Mouse (Mus musculus): Measurements from ENCODE around the gene Pklr.
A peak's percentile ranks its signal among the peaks of the same experiment; 100 is the strongest.
"Not testable (repeated sequence)": the region's sequence is repeated elsewhere in the genome, so short reads cannot be mapped to it uniquely, and the experiment has no call there.

The Pklr gene

DNA sequence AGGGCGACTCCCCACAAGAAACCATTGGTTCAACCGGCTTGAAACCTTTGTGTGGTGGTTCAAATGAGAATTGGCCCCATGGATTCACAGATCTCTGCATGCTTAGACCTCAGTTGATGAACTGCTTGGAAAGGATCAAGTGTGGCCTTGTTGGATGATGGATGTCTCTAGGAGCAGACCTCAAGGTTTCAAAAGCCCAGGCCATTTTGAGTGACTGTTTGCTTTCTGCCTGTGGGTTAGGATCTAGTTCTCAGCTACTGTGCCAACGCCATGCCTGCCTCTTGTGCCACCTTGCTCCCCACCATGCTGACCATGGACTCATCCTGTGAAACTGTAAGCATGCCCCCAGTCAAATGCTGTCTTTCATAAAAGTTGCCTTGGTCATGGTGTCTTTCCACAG is 10.0 kb upstream of the Pklr start:
- DNase-seq, result no peak

DNA sequence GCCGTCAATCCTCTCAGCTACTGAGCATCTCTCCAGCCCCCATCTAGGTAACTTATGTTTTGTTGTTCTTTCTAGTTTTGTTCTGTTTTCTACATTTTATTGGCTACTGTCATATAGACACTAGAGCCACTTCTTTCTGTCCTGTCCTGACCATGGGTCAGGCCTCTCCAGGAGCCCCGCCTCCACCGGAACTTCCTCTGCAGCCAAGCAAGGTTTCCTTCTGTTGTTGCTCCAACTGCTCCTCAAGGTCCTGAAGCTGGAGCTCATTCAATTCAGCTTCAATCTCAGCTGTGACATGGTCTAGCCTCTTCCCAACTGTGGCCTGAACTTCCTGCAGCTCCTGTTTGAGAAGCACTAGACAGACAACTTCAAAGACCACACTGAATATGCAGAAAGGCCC is 6.0 kb upstream of the Pklr start:
- DNase-seq, result no peak

DNA sequence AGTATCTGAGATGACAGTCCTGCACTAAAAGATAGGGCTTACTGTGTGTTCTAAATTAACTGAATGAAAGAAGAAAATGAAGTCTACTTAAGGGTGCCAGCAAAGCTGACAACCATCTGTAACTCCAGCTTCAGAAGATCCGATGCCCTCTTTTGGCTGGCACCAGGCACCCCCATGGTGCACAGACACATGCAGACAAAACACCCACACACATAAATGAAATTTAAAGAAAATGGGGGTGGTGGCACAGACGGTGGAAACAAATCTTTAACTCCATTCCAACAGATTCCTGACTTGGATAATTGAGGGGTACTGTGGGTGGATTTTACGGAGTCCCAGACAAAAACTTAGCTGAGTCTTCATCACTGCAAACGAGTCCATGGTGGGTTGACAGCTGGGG is 4.1 kb upstream of the Pklr start:
- no peak for DNase-seq

DNA sequence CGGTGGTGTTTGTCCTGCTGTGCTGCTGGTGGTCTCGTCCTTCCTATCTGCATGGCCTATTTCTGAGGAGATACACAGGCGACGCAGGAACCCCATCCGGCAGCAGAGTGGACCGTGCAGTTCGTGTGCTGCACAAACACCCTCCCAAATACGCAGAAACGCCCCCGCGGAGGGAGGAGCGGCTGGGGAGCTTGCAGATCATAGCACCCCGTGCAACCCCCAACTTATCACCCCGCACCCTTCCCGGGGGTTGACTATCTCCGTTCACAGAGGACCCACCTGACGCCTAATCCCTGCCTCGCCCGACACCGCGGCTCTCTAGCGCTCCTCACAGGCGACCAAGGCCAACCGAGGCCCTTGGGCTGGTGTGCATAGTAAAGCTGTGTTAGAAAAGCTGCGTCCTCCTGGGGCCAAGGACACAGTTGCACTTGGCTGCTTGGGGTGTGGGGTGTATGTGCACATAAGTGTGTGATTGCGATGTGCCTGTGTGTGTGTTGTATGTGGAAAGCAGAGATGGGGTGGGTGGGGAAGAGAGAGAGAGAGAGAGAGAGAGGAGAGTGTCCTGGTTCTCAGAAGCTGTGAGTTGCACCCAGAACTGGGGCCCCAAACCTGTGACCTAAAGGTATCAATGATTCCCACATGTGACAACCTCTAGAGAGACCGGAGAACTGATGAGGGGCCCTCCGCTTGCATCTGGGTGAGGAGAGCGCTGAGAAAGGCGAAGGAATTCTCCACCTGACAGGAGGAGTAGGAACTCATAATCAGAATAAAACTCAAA is 3.5 kb upstream of the Pklr start:
- DNase-seq, result no peak

DNA sequence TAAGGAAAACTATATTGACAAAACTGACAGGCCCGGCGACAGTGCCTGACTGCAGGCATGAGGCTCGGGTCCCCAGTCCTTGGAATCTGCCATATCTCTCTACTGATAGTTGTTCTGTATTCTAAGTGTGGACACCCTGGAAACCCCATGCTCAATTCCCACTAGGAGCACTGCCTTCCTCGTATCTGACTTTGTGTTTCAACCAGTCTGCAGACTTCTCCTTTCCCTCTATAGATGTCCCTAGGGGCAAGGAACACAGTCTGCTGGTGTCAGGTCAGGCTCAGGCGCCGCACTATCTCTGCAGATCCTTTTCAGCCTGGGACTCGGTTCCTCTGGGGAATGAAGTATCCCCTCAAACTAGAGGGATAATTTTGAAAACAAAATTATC is 2.9 kb upstream of the Pklr start:
- DNase-seq, result no peak

DNA sequence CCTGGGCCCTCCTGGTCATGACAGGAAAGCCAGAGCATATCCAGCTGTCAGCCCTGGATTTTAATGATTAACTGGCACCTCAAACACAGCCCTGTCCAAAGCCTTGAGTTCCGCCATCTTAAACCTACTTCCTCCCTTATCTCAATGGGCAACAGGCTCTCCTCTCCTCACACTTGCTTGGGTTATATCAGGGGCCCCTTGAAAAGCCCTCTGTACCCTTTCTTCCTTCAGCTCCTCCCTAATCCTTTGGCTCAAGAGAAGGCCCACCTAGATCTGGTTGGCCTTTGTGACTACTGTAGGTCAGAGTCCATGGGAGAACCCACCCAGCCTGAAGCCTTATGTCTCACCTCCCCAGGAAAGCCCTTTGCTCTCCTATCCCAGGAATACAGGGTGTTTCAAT is 2.2 kb upstream of the Pklr start:
- no peak for DNase-seq

DNA sequence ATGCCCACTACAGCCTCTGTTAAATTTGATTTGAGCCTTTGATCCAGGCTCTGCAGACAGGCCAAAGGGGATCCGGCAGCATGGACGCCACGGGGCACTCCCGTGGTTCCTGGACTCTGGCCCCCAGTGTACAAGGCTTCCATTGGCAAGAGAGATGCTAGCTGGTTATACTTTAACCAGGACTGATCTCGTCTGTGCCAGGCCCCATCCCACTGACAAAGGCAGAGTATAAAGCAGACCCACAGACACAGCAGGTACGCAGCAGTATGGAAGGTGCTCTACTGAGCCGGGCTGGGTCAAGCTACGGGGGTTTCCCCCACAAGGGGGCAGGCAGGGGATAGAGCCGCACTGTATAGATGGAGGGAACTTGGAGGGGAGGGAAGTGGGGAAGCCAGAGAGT is 423 bp downstream of the Pklr start:
- DNase-seq, result peak; percentile 86

DNA sequence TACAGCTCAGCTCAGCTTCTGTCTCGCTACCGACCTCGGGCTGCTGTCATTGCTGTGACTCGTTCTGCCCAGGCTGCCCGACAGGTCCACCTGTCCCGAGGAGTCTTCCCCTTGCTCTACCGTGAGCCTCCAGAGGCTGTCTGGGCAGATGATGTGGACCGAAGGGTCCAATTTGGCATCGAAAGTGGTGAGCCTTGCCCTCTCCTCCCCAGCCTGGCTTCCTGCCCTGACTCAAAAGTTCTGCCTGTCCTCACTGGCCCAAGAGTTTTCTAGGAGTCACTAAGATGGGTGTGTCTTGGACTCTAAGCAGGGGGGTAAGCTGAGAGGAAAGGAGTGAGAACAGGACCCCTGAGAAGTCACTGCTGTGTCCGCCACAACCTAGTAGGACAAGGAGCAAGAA is 8.9 kb downstream of the Pklr start:
- peak; percentile 46 for DNase-seq

DNA sequence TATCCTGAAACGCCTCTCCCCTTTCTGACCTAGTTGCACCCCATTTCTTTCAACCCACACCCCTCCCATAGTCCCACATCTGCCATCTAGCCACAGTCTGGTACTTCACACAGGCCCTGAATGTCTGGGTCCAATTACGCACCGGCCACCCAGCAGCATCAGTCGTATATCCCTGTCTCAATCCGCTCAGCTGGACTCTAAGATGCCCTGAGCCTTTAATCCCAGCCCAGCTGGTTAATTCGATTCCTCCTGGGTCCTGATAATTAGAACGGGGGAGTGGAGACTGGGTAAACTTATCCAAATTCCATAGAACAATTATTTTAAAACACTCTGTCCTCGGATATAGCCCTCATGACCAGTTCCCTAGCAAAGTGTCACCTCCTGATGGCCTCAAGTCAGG is 9.6 kb downstream of the Pklr start:
- no peak for DNase-seq

DNA sequence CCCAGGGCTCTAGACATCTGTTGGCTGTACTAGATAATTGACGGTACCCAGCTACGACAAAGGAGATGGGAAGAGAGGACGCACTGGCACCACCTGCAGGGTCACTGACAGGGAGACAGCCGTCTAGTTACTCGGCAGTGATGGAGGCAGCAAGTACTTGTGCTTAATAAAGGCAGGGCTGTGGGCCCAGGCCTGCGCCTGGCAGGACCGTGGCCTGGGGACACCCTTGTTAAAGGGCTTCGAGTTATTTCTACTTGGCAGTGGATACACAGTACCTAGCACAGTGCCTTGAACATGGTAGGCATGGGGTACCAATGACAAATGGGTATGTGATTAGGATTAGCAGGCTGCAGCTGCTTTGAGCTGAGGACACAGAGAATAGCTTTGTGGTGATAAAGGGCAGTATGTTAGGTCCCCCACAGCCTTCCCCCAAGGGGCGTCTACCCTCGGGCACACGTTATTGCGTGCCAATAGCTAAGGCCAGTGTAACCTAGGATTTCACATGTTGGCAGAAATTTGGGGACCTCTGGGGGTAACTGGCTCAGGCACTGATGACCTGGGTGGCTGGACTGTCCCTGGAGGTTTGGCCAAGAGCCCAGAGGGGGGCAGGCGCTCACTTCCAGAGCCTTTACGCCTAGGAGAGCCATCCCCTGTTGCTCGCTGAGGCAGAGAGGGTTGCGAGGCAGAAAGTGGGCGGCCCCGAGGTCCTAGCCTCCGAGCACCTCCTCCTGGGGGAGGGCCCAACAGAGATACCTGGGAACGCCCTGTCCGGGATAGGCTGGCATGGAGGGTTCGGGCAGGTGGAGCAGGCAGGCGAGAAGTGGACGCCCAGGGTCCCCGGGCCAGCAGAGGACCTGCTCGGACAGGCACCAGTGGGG is 11.4 kb downstream of the Pklr start:
- DNase-seq, result peak; percentile 72

DNA sequence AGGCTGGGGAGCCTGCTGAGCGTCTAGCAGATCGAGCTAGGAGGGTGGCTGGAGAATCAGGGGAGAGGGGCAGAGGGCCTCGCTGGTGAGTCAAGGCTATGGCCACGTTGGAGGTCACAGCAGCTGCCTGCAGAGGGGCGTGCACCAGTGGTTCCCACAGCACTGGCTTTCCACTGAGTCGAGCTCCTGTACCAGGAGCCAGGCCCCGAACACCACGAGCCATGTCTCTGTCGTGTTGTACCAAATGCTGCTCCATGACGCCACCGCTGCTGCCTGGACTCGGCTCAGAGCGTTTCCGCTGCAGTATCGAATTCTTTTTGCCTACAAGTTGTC is 12.0 kb downstream of the Pklr start:
- no peak for DNase-seq

DNA sequence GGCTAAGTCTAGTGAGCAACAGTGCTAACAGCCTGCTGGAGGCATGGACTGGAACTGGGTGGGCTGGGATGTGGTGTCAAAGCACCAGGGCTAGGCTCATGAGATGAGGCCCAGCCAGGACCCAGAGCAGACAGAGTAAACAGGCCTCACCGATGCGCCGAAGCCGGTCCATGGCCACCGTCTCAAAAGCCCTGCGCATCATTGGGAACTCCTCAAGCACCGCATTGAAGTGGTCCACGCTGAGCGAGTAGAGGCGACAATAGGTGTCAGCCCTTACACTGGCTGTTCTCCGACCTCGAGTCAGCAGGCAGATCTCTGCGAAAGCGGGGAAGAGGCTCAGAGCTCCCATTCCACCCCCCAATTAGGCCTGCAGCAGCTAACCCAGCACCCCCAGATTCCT is 12.6 kb downstream of the Pklr start:
- no peak for DNase-seq

DNA sequence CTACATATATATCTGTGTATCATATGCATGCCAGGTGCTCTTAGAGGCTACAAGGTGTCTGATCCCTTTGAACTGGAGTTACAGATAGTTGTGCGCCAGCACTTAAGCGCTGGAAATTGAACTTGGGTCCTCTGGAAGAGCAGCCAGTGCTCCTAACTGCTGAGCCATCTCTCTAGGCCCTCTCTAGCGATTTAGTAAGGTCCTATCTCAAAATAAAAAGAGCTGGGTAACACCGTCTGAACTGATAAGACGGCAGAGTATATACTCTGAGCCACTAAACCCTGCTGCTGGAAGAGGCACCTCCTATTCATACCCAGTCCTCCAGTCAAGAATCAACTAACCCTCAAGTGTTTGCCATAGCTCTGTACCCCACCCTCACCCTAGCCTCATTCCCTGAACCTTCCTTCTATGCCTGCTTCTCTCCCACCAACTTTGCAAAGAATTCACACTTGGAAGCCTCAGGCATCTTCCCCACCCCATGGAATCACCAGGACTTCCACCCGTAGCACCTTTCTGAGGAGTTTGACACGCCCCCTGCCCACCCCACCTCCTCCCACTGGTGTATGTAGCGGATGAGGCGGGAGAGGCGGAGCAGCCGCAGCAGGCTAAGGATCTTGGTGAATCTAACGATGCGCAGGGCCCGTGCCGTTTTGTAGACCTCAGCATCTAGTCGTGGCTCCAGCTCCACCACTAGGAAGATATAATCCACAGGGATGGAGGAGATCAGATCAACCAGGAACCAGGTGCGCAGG is 16.3 kb downstream of the Pklr start:
- no peak for DNase-seq

DNA sequence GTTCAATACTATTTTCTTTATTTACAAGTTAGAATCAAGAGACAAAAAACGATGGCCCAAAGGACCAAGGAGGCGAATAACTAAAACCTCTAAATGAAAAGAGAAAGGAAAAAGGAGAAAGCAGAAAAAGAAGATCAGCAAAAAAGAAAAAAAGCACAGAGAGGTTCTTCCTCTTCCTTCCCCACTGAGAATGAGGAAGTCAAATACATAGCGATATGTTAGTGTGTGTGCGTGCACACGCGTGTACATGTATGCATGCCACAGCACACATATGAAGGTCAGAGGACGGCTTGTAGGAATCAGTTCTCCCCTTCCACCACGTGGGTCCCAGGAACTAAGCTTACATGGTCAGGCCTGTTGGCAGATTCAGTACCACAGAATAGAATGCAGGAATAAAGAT is 21.0 kb downstream of the Pklr start:
- no peak for DNase-seq

DNA sequence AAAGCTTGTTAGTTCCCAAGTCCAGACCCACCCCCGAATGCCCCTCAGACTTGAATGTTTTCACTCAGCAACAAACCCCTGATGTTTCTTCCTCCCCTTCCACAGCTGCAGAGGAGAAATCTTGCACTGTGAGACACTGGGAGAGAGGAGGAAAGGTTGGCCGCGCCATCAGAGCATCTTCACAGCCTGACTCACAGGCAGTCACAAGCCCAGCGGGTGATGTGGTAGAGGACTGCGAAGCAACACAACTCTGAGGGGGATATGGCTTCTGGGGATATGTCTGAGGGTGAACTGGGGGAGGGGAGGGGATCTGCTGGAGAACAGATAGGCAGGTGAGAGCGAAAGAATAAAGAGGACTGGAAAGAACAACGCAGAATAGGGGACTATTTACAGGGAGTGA is 22.7 kb downstream of the Pklr start:
- DNase-seq, result no peak

DNA sequence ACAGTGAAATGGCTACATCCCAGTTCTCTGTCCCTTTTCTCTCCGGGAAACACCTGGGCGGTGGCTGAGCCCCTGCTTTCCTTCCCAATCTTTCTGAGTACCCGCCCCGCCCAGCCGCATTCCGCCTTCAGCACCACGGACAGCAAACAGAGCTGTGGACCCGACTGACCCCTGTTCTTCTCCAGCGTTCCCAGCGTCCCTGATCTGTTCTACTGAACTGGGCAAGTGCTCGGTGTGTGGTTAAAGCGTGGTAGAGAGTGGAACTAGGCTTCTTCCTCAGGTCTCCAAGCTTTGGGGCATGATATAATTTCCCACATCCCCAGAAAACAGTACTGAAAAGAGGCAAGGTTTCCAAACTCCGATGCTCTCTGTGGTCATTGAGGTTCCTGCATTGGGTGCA is 23.3 kb downstream of the Pklr start:
- peak; percentile 77 for DNase-seq

DNA sequence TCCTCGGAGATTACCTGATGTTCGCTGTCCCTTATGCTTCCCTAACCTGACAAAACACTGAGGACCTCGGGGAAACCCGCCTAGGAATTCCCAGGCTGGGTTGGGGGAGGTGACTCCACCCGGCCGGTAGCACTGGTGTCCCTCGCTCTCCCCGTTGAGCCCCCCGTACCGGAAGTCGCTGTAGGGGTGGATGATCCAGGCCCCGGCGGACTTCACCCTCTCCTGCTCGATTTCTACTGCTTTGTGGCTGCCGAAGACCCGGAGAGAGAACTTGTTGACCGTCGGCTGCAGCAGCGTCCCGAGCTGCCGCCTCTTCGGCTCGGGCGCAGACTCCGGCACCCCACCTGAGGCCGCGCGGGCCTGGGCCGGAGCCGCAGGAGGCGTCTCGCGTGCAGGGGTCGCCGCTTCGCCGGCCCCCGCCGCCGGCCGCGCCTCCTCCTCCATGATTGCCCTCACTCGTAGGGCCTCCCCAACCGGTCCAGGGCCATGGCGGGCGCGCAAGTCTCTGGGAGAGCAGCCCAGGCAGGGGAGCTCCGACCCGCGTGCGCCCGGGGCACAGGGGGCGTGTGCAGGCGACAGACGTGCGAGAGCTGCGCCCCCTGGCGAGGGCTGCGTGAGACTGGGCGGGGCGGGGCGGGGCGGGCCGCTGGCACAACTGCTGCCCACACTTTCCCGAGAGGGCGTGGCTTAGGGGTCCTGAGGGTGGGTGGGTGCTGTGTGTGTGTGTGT is 23.8 kb downstream of the Pklr start, which contains the start of gene Hcn3:
Hcn3 (minus strand) TSS at position 581 of the 729 bp plus-strand sequence.
- DNase-seq, result peak; percentile 60

DNA sequence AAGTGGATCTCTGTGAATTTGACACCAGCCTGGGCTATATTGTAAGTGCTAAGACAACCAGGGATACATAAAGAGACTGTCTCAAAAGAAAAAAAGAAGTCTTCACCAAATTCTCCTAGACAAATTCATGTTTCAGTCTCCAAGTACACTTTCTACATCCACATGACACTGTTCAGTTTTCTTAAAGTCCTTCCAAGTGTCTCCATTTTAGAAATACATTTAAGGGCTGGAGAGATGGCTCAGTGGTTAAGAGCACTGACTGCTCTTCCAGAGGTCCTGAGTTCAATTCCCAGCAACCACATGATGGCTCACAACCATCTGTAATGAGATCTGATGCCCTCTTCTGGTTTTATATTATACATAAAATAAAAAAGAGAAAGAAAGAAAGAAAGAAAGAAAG is 25.3 kb downstream of the Pklr start:
- DNase-seq, result not testable (repeated sequence)

DNA sequence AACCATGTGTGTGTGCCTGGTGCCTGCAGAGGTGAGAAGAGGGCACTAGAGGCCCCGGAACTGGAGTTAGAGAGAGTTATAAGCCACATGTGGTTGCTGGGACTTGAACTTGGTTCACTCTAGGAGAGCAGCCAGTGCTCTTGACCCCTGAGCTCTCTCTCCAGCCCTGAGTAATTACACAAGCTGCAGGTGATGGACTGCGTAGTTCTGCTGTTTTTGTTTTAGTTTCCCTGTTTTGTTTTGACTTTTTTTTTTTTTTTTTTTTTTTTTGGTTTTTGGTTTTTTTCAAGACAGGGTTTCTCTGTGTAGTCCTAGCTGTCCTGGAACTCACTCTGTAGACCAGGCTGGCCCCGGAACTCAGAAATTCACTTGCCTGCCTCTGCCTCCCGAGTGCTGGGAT is 25.8 kb downstream of the Pklr start:
- DNase-seq, result no peak

DNA sequence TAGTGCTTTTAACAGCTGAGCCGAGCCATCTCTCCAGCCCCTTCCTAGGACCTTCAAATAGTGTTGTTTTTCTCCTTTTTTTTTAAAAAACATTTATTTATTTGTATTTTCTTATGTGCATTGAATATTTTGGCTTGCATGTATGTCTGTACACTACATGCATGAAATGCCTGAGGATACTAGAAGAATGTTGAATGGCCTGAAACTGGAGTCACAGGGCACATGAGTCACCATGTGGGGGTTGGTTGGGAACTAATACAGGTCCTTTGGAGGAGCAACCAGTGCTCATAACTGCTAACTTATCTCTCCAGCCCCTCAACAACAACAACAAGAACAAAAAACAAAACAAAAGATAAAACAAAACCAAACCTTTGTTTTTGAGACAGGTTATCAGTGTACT is 27.2 kb downstream of the Pklr start:
- DNase-seq, result no peak

DNA sequence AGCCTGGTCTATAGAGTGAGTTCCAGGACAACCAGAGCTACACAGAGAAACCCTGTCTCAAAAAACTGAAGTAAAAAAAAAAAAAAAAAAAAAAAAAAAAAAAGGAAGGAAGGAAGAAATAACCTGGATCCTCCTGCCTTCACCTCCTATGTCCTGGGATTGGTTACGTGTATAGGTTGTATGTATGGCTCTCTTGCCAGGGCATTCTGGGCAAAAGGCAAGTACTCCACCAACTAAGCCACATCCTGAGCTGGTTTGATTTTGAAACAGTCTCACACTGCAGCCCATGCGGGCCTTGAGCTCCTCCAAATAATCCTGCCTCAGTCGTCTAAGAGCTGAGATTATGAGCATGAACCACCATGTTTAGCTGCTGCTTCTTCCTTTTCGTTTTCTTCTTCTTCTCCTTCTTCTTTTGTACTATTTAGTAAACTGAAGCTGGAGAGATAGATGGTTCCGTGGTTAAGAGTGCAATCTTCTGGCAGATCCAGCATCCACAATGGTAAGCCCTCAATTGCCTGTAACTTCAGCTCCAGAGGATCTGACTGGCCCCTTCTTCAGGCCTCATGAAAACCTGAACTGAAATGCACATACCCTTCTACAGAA is 27.8 kb downstream of the Pklr start:
- no peak for DNase-seq

DNA sequence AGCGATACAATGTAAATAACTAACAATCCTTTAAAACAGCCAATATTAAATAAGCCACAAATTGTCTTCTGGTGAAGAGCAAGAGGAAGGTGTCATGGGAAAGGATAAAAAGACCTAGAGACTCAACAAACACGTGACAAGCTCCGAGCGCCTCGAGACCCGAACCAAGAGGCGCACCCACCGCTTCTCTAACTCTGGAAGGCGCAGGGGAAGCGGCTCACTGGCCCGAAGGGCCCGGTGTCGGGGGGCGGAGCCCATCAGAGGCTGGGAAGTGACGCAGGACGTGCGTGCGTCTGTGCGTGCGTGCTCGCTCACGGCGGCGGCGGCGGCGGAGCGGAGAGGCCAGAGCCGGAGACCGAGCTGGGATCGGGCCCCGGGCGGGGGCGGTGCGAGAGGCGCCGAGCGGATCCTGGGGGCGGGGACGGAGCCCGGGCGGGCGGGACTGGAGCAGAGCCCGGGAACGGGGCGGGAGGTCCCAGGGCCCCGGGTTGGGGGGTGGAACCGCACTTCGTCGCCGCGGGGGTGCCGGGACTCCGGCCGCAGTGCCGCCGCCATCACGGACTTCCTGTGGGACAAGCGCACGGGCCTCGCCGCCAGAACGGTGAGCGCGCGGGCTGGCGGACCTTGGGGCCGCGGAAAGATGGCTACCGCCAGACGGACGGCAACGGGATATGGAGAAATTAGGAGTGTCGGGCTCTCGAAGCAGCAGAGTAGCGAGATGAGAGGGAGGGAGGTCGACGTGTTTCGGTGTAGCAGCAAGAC is 28.7 kb downstream of the Pklr start, which contains the start of gene Clk2:
Clk2 (plus strand) TSS at position 290 of the 762 bp plus-strand sequence.
- peak; percentile 94 for DNase-seq

Data from kidney, adult 18-20 months (tissue).